Mouse (Mus musculus) stomach, postnatal 0 days (tissue): ENCODE data around the gene Abr.

Experiments used
- CTCF ChIP-seq: IDR thresholded peaks from 2 replicates; pipeline ENCODE4 v1.5.1; 2016; ENCODE audit warnings: antibody characterized with exemption, low read depth, mild to moderate bottlenecking, moderate library complexity
- EP300 ChIP-seq: optimal IDR thresholded peaks from 2 replicates; pipeline ENCODE3; 2016; ENCODE audit warnings: antibody characterized with exemption

GRCm38 (mm10) chr11:76374491-76375185, 247.5 kb downstream of the Abr start:
- TF ChIP-seq CTCF (peak; percentile 35), EP300 (no peak)
